Mouse (Mus musculus) forebrain, embryonic 11.5 days (tissue): ENCODE measurements at regions not wholly inside any gene's neighbourhood (a gene's known extent, or its start where the extent isn't known, plus 50 kb on each side); places are given as distances from the start of the nearest gene placed in this dataset.

ENCODE experiments used
- ATAC-seq: fragments of 200-750 bp; cut with Nextera tagmentation; replicated peaks from 2 replicates; pipeline ENCODE4 v1.8.0; 2017; ENCODE audit warnings: moderate TSS enrichment; ENCODE audit not compliant: low FRiP score
- DNase-seq: peaks from one replicate; pipeline ENCODE4 v3.0.0-alpha.2; 2017; ENCODE audit warnings: low spot score
- H3K27ac ChIP-seq: fragments of 300-500 bp; sonication (generic); 2 replicates; pipeline ENCODE4 v1.5.1; 2014; ENCODE audit warnings: low read depth, low read length
- H3K27me3 ChIP-seq: fragments of 300-500 bp; sonication (generic); 2 replicates; pipeline ENCODE4 v1.6.1; 2014; ENCODE audit warnings: mild to moderate bottlenecking, low read length, mixed read lengths; ENCODE audit not compliant: control insufficient read depth, insufficient read depth
- H3K36me3 ChIP-seq: fragments of 300-500 bp; sonication (generic); 2 replicates; pipeline ENCODE4 v1.6.1; 2014; ENCODE audit warnings: mild to moderate bottlenecking, low read length, moderate library complexity, mixed read lengths; ENCODE audit not compliant: control insufficient read depth, insufficient read depth
- H3K4me1 ChIP-seq: fragments of 300-500 bp; sonication (generic); replicated peaks from 2 replicates; pipeline ENCODE4 v1.6.1; 2014; ENCODE audit warnings: low read length, mixed read lengths; ENCODE audit not compliant: control insufficient read depth, insufficient read depth
- H3K4me2 ChIP-seq: fragments of 300-500 bp; sonication (generic); 2 replicates; pipeline ENCODE4 v1.6.1; 2014; ENCODE audit warnings: low read depth, mild to moderate bottlenecking, low read length, moderate library complexity, mixed read lengths; ENCODE audit not compliant: severe bottlenecking
- H3K4me3 ChIP-seq: fragments of 300-500 bp; sonication (generic); 2 replicates; pipeline ENCODE4 v1.5.1; 2014; ENCODE audit warnings: low read depth, low read length
- H3K9ac ChIP-seq: fragments of 300-500 bp; sonication (generic); 2 replicates; pipeline ENCODE4 v1.6.1; 2014; ENCODE audit warnings: low read length
- H3K9me3 ChIP-seq: fragments of 300-500 bp; sonication (generic); 2 replicates; pipeline ENCODE4 v1.6.1; 2016; ENCODE audit warnings: low read length, mixed read lengths; ENCODE audit not compliant: control insufficient read depth
- WGBS: fragments of 180-500 bp; shearing (Covaris S2); extraction: QIAGEN DNeasy Blood & Tissue Kit; methylation state at CpG from one replicate; pipeline ENCODE4 v1.1.7; 2014; 5-methylcytosine and 5-hydroxymethylcytosine counted together

- H3K9ac ChIP-seq = no peak overlapping the region
- H3K9me3 ChIP-seq = no peaks in the 10 kb centered on the region
- ATAC-seq = no peak
- DNase-seq = no peak
- WGBS = 35% methylated on average over 3 of the region's 3 CpGs
- H3K27ac ChIP-seq = no peak overlapping the region
- no peak overlapping the region for H3K4me3 ChIP-seq
- H3K36me3 ChIP-seq = no peaks in the 10 kb centered on the region
- no peaks in the 10 kb centered on the region for H3K27me3 ChIP-seq
- H3K4me1 ChIP-seq = no peaks in the 10 kb centered on the region
- H3K4me2 ChIP-seq = no peak overlapping the region
These were observed 2634.2 kb downstream of the 9330182O14Rik start for GRCm38 (mm10) chr15:42768396-42768795.

- Histone ChIP-seq H3K36me3 (no peaks in the 10 kb centered on the region), H3K9me3 (no peaks in the 10 kb centered on the region), H3K27me3 (no peaks in the 10 kb centered on the region), H3K4me3 (no peak overlapping the region), H3K27ac (no peak overlapping the region), H3K9ac (no peak overlapping the region), H3K4me1 (no peaks in the 10 kb centered on the region), H3K4me2 (no peak overlapping the region)
- ATAC-seq (no peak), DNase-seq (no peak)
These were observed 2645.7 kb downstream of the 9330182O14Rik start for GRCm38 (mm10) chr15:42779903-42780302.

- Histone ChIP-seq H3K27ac (no peak overlapping the region), H3K4me2 (no peak overlapping the region), H3K27me3 (no peaks in the 10 kb centered on the region), H3K9me3 (no peaks in the 10 kb centered on the region), H3K4me1 (no peaks in the 10 kb centered on the region), H3K36me3 (no peaks in the 10 kb centered on the region), H3K4me3 (no peak overlapping the region), H3K9ac (no peak overlapping the region)
- WGBS = 80% methylated on average over 1 of the region's 1 CpGs
- ATAC-seq (no peak), DNase-seq (no peak)
These were observed 2667.1 kb downstream of the 9330182O14Rik start for GRCm38 (mm10) chr15:42801217-42801616.

- no peaks in the 10 kb centered on the region for H3K27me3 ChIP-seq
- no peak overlapping the region for H3K9ac ChIP-seq
- H3K9me3 ChIP-seq = no peaks in the 10 kb centered on the region
- no peak overlapping the region for H3K4me3 ChIP-seq
- H3K27ac ChIP-seq = no peak overlapping the region
- no peaks in the 10 kb centered on the region for H3K36me3 ChIP-seq
- no peak overlapping the region for H3K4me2 ChIP-seq
- ATAC-seq (no peak), DNase-seq (no peak)
- 89% methylated on average over 1 of the region's 1 CpGs for WGBS
- H3K4me1 ChIP-seq = no peaks in the 10 kb centered on the region
These were observed 2676.8 kb downstream of the 9330182O14Rik start for GRCm38 (mm10) chr15:42810871-42811490.

GRCm38 (mm10) chr15:42815026-42815724 is 2681.0 kb downstream of the 9330182O14Rik start:
- no peak for ATAC-seq
- Histone ChIP-seq H3K4me3 (no peak overlapping the region), H3K27ac (no peak overlapping the region), H3K36me3 (no peaks in the 10 kb centered on the region), H3K9ac (no peak overlapping the region), H3K27me3 (no peaks in the 10 kb centered on the region), H3K4me1 (no peaks in the 10 kb centered on the region), H3K9me3 (no peaks in the 10 kb centered on the region), H3K4me2 (no peak overlapping the region)
- 79% methylated on average over 4 of the region's 4 CpGs for WGBS
- no peak for DNase-seq

- Histone ChIP-seq H3K9ac (no peak overlapping the region), H3K9me3 (no peaks in the 10 kb centered on the region), H3K4me3 (no peak overlapping the region), H3K4me2 (no peak overlapping the region), H3K27ac (no peak overlapping the region), H3K4me1 (no peaks in the 10 kb centered on the region), H3K36me3 (no peaks in the 10 kb centered on the region), H3K27me3 (no peaks in the 10 kb centered on the region)
- DNase-seq (no peak), ATAC-seq (no peak)
- 88% methylated on average over 1 of the region's 1 CpGs for WGBS
These were observed 2704.7 kb downstream of the 9330182O14Rik start for GRCm38 (mm10) chr15:42838839-42839238.

GRCm38 (mm10) chr15:42850003-42850402 is 2715.8 kb downstream of the 9330182O14Rik start:
- H3K36me3 ChIP-seq = no peaks in the 10 kb centered on the region
- no peak overlapping the region for H3K4me2 ChIP-seq
- no peaks in the 10 kb centered on the region for H3K27me3 ChIP-seq
- 91% methylated on average over 2 of the region's 2 CpGs for WGBS
- DNase-seq = no peak
- H3K4me1 ChIP-seq = no peaks in the 10 kb centered on the region
- no peak overlapping the region for H3K4me3 ChIP-seq
- H3K27ac ChIP-seq = no peak overlapping the region
- no peak for ATAC-seq
- no peaks in the 10 kb centered on the region for H3K9me3 ChIP-seq
- H3K9ac ChIP-seq = no peak overlapping the region

- ATAC-seq (no peak), DNase-seq (no peak)
- H3K4me1 ChIP-seq = no peaks in the 10 kb centered on the region
- H3K36me3 ChIP-seq = no peaks in the 10 kb centered on the region
- no peak overlapping the region for H3K4me3 ChIP-seq
- H3K9ac ChIP-seq = no peak overlapping the region
- no peaks in the 10 kb centered on the region for H3K27me3 ChIP-seq
- no peak overlapping the region for H3K4me2 ChIP-seq
- WGBS = 88% methylated on average over 2 of the region's 2 CpGs
- H3K9me3 ChIP-seq = no peaks in the 10 kb centered on the region
- no peak overlapping the region for H3K27ac ChIP-seq
These were observed 2738.3 kb downstream of the 9330182O14Rik start for GRCm38 (mm10) chr15:42872491-42872890.

GRCm38 (mm10) chr15:42894611-42895010 is 2760.4 kb downstream of the 9330182O14Rik start:
- Histone ChIP-seq H3K27ac (no peak overlapping the region), H3K9me3 (no peaks in the 10 kb centered on the region), H3K36me3 (no peaks in the 10 kb centered on the region), H3K4me1 (no peaks in the 10 kb centered on the region), H3K9ac (no peak overlapping the region), H3K4me2 (no peak overlapping the region), H3K27me3 (no peaks in the 10 kb centered on the region), H3K4me3 (no peak overlapping the region)
- WGBS = 87% methylated on average over 1 of the region's 1 CpGs
- no peak for ATAC-seq
- DNase-seq = no peak
